Mouse (Mus musculus): ENCODE measurements around the gene Gstt4.

- TF ChIP-seq CTCF (IDR thresholded peaks at IDR 0.05; ENCODE audit: low read depth, low read length) (no peak), EP300 (IDR thresholded peaks at IDR 0.05; ENCODE audit: insufficient read depth, low read depth, low read length) (no peak)
These were observed 47.8 kb downstream of the Gstt4 start for GRCm38 (mm10) chr10:75774587-75774986.
